Mouse (Mus musculus): Measurements from ENCODE around the gene Enox1. TPM values are rescaled to one million over a fixed set of nuclear protein-coding genes. Genes with fewer than 3 reads are reported as not detected.
A peak's percentile ranks its signal among the peaks of the same experiment; 100 is the strongest.

Enox1 gene
- polyA plus RNA-seq, 1 experiment: 34.9 TPM

DNA sequence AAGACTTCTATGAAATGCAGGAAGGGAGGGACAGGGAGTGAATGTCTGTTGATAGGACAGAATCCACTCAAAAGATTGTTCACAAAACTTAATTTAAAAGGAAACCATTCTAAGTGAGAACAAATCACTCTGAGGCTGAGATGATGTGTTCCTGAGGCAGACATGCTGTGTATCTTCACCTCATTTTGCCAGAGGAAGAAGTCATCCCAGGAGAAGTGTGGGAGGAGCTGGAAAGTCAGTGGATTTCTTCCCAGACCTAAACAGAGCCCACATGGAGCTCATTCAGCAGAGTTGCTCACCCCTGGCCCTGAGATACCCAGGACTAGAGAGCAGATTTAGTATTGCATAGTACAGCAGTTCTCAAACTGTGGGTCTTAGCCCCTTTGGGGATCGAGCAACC lies 444.2 kb downstream of the Enox1 start:
- TF ChIP-seq POLR2A (IDR thresholded peaks at IDR 0.05; ENCODE audit: borderline replicate concordance, extremely low read depth, insufficient read depth, insufficient read length, poor library complexity, severe bottlenecking) (no peak), CTCF (IDR thresholded peaks at IDR 0.05; ENCODE audit: borderline replicate concordance, extremely low read depth, insufficient read depth, insufficient read length) (no peak)
- no peak for DNase-seq (ENCODE audit: low read depth)

GRCm38 (mm10) chr14:77601446-77601845 lies 444.9 kb downstream of the Enox1 start:
- TF ChIP-seq CTCF (IDR thresholded peaks at IDR 0.05; ENCODE audit: borderline replicate concordance, extremely low read depth, insufficient read depth, insufficient read length) (no peak), POLR2A (IDR thresholded peaks at IDR 0.05; ENCODE audit: borderline replicate concordance, extremely low read depth, insufficient read depth, insufficient read length, poor library complexity, severe bottlenecking) (no peak)
- no peak for DNase-seq (ENCODE audit: low read depth)

- no peak for TF ChIP-seq CTCF (IDR thresholded peaks at IDR 0.05; ENCODE audit: borderline replicate concordance, extremely low read depth, insufficient read depth, insufficient read length)
- DNase-seq (ENCODE audit: low read depth): no peak
Measured at GRCm38 (mm10) chr14:77608182-77608839, 451.7 kb downstream of the Enox1 start.

DNA sequence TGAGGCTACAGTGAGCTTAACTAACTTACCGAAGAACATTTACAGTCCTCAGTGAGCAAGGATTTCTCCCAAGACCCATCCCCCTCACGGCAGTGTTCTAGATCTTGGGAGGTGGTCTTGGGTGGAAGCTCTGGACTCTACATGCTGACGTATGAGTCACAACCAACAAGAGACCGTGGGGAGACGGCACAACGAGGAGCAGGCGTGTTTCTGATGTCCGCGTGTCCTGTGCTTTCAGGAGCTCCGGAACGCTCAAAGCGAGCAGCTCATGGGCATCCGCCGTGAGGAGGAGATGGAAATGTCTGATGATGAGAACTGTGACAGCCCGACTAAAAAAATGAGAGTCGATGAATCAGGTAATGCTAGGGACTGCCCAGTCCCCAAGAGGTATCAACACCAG lies 458.6 kb downstream of the Enox1 start:
- TF ChIP-seq POLR2A (IDR thresholded peaks at IDR 0.05; ENCODE audit: borderline replicate concordance, extremely low read depth, insufficient read depth, insufficient read length, poor library complexity, severe bottlenecking) (no peak), CTCF (IDR thresholded peaks at IDR 0.05; ENCODE audit: borderline replicate concordance, extremely low read depth, insufficient read depth, insufficient read length) (no peak)
- no peak for DNase-seq (ENCODE audit: low read depth)

DNA sequence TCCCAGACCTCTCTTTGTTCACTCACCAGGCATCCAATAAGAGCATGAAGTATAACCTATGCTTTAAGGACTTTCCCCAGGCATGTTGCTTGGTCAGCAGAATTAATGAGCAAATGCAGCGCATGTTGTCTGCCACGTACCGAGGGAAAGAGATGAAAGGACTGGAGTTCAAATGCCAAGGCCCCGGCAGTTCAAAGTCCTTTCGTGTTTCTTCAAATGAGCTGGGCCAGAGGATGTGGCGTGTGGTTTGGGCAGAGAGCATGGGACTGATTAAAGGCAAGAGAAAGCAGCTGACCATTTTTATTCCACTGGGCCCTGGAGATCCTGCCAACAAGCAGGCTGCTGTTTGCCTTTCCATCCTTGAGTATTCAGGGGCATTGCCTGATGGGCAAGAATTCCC lies 460.7 kb downstream of the Enox1 start:
- no peak for TF ChIP-seq POLR2A (IDR thresholded peaks at IDR 0.05; ENCODE audit: borderline replicate concordance, extremely low read depth, insufficient read depth, insufficient read length, poor library complexity, severe bottlenecking)
- no peak for TF ChIP-seq CTCF (IDR thresholded peaks at IDR 0.05; ENCODE audit: borderline replicate concordance, extremely low read depth, insufficient read depth, insufficient read length)
- peak; percentile 71 for DNase-seq (ENCODE audit: low read depth)

GRCm38 (mm10) chr14:77618131-77618805 lies 461.7 kb downstream of the Enox1 start:
- DNase-seq (ENCODE audit: low read depth): no peak
- no peak for TF ChIP-seq CTCF (IDR thresholded peaks at IDR 0.05; ENCODE audit: borderline replicate concordance, extremely low read depth, insufficient read depth, insufficient read length)
- TF ChIP-seq POLR2A (IDR thresholded peaks at IDR 0.05; ENCODE audit: borderline replicate concordance, extremely low read depth, insufficient read depth, insufficient read length, poor library complexity, severe bottlenecking): no peak

DNA sequence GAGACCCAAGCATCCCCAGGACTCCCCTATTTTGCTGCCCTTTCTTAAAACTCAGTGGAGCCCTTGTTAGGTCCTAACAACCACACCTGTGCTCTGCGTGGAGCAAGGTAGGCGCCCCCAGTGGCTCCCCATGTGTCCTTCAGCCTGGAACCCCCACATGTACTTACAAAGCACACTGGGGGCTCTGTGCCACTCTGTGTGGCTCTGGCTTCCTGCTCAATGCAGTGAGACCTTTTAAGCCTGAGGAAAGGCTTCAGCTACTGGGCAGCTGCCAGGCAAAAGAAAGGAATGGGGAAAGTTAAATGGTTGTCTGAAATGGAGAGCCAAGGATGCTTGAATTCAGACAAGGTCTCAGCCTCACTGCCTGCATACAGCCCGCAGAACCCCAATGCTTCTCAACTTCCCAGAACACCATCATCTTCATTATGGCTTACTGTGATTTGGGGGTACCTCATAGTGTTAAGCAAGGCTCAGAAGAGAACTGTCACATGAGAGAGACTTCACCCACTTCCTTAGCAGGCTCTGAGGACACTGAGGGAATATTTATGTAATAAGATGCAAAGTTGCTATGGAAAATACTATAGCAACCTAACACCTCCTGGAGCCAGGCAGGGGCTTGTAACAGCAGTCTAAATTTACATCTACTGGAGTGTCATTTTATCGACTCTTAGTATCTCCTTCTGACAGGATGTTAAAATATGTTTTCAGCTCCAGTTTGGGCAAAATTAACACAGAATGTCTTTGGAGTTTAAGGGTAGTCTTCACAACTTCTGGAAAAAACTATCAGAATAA lies 465.1 kb downstream of the Enox1 start:
- DNase-seq (ENCODE audit: low read depth): peak; percentile 71
- TF ChIP-seq POLR2A (IDR thresholded peaks at IDR 0.05; ENCODE audit: borderline replicate concordance, extremely low read depth, insufficient read depth, insufficient read length, poor library complexity, severe bottlenecking): no peak
- TF ChIP-seq CTCF (IDR thresholded peaks at IDR 0.05; ENCODE audit: borderline replicate concordance, extremely low read depth, insufficient read depth, insufficient read length): 0 out of 2 replicates have a peak, but pooled peaks have one; percentile 7

- DNase-seq (ENCODE audit: low read depth): peak; percentile 92
- TF ChIP-seq POLR2A (IDR thresholded peaks at IDR 0.05; ENCODE audit: borderline replicate concordance, extremely low read depth, insufficient read depth, insufficient read length, poor library complexity, severe bottlenecking) (no peak), CTCF (IDR thresholded peaks at IDR 0.05; ENCODE audit: borderline replicate concordance, extremely low read depth, insufficient read depth, insufficient read length) (no peak)
Measured at GRCm38 (mm10) chr14:77626557-77627507, 470.3 kb downstream of the Enox1 start.

DNA sequence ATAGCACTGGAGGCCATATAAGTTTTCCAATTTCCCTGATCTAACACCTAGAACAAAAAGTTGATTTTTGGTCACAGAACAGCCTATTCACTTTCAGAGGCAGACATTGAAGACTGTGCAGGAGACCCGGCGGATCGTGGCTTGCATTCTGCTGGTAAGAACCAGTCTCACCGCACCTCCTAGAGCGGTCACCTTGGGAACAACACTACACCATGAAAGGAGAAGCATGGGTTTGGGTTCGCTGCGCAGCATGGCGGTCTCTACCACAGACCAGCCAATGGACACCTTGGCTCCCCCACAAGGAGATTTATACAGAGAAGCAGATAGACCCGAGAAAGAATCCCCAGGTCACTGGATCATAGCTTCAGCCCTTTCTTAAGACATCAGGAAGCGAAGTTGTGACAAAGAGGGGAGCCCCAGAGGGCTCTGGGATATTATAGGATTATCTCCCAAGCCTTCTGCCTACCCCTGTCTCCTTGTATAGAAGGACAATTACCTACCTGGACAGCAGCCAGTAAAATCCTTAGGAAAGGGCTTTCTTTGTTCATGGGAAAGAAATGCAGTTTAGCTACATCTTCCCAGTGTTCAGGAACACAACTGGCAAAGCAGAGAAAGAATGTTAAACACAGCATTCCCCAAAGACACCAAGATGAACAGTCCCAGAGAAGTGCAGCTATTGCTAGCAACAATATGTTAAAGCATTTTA lies 476.1 kb downstream of the Enox1 start:
- peak; percentile 67 for DNase-seq (ENCODE audit: low read depth)
- TF ChIP-seq POLR2A (IDR thresholded peaks at IDR 0.05; ENCODE audit: borderline replicate concordance, extremely low read depth, insufficient read depth, insufficient read length, poor library complexity, severe bottlenecking) (no peak), CTCF (IDR thresholded peaks at IDR 0.05; ENCODE audit: borderline replicate concordance, extremely low read depth, insufficient read depth, insufficient read length) (no peak)

- TF ChIP-seq CTCF (IDR thresholded peaks at IDR 0.05; ENCODE audit: borderline replicate concordance, extremely low read depth, insufficient read depth, insufficient read length) (no peak), POLR2A (IDR thresholded peaks at IDR 0.05; ENCODE audit: borderline replicate concordance, extremely low read depth, insufficient read depth, insufficient read length, poor library complexity, severe bottlenecking) (no peak)
Measured at GRCm38 (mm10) chr14:77633172-77633542, 476.6 kb downstream of the Enox1 start.

More at GRCm38 (mm10) chr14:77633172-77633542, 476.6 kb downstream of the Enox1 start:
- peak; percentile 51 for DNase-seq (ENCODE audit: low read depth)

Data from brain, embryonic 14.5 days (tissue).